Mouse (Mus musculus): Measurements from ENCODE around the gene Mdh2. TPM values are rescaled to one million over a fixed set of nuclear protein-coding genes. Genes with fewer than 3 reads are reported as not detected.

Mdh2 gene
- total RNA-seq, 2 experiments from 2014 or later, result 469 to 476 TPM

DNA sequence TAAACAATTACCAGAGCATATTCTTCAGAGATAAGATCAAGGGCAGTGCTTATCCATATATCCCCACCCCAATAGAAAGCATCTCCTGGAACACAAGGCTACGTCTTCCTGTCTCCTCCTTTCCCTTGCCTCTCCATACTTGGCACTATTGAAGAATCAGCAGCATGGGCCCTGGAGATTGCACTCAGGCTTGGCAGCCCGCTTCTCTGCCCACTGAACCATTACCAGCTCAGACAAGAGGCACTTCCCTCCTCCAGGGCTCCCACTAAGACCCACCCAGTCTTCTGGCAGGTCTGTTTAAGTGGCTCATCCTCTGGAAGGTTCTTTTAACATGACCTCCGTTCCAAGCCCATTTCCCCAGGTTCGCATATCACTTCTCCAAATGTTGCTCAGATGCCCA, 1.7 kb upstream of the Mdh2 start:
- DNase-seq (ENCODE audit: low spot score in 2 of 2), result no peak

GRCm38 (mm10) chr5:135777796-135778470, 347 bp upstream of the Mdh2 start, which contains the start of gene Styxl1:
TSS of gene Styxl1 (minus strand) at chr5:135778385.
- DNase-seq (ENCODE audit: low spot score in 2 of 2), result no peak

- DNase-seq (ENCODE audit: low spot score in 2 of 2), result no peak
These were observed 2.1 kb downstream of the Mdh2 start for GRCm38 (mm10) chr5:135780331-135780730.

GRCm38 (mm10) chr5:135782901-135783300, 4.6 kb downstream of the Mdh2 start:
- no peak for DNase-seq (ENCODE audit: low spot score in 2 of 2)

GRCm38 (mm10) chr5:135793996-135794858, 15.9 kb downstream of the Mdh2 start:
- DNase-seq (ENCODE audit: low spot score in 2 of 2), result peak; percentile 95 to 98

- no peak for DNase-seq (ENCODE audit: low spot score in 2 of 2)
These were observed 16.5 kb downstream of the Mdh2 start for GRCm38 (mm10) chr5:135794859-135795181.

DNA sequence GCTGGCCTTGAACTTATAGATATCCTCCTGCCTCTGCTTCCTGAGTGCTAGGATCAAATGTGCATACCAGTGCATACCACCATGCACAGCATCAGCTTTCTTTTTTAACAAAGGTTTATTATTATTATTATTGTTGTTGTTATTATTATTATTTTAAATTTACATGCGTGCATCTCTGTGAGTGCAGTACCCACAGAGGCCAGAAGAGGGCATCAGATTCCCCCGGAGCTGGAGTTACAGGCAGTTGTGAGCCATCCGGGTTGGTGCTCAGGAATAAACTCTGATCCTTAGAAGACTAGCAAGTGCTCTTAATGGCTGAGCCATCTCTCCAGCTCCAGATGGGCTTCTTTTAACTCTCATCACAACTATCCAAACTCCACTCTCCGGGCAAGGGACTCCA, 21.5 kb downstream of the Mdh2 start:
- DNase-seq (ENCODE audit: low spot score in 2 of 2), result peak; percentile 48 to 54

GRCm38 (mm10) chr5:135800927-135801326, 22.6 kb downstream of the Mdh2 start:
- no peak for DNase-seq (ENCODE audit: low spot score in 2 of 2)

- DNase-seq (ENCODE audit: low spot score in 2 of 2), result no peak
These were observed 24.4 kb downstream of the Mdh2 start for GRCm38 (mm10) chr5:135802641-135803040.

GRCm38 (mm10) chr5:135803135-135803534, 24.9 kb downstream of the Mdh2 start:
- DNase-seq (ENCODE audit: low spot score in 2 of 2), result no peak

DNA sequence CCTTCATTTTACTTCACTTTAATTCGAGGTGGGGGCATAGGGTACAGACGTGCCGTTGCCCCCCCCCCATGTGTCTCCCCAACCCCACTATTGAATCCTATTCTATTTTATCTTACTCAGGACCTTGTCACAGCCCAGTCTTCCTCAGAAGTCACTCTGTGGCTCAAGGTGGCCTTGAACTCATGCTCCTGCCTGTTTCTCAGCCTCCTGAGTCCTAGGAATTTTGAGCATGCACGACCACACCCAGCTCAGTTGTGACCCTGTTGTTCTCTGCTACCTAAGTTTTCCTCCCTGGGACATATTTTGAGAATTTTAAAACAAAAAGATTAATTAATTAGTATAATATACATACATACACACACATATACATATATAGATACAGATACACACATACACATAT, 25.4 kb downstream of the Mdh2 start:
- no peak for DNase-seq (ENCODE audit: low spot score in 2 of 2)

GRCm38 (mm10) chr5:135804735-135805134, 26.5 kb downstream of the Mdh2 start:
- no peak for DNase-seq (ENCODE audit: low spot score in 2 of 2)

GRCm38 (mm10) chr5:135806555-135807262, 28.4 kb downstream of the Mdh2 start, which contains the start of gene Srrm3:
TSS of gene Srrm3 (plus strand) at chr5:135806890.
- DNase-seq (ENCODE audit: low spot score in 2 of 2), result peak; percentile 97 to 98

DNA sequence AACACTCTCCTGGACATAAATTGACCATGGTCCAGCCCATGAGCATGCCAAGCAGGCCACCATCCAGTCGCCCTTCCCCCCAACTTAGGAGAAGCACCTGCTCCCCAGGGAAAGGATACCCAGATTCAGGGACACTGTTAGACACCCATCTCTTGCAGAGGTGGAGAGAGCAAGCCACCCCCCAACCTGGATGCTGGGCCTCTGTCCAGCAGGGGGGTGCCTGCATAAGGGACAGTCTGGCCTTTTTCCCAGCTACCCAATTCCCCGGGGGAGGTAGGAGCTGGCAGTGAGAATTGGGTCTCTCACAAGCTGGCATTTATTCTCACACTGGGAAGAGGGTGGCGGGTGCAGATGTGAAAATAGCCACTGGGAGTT, 29.0 kb downstream of the Mdh2 start:
- peak; percentile 30 to 43 for DNase-seq (ENCODE audit: low spot score in 2 of 2)

DNA sequence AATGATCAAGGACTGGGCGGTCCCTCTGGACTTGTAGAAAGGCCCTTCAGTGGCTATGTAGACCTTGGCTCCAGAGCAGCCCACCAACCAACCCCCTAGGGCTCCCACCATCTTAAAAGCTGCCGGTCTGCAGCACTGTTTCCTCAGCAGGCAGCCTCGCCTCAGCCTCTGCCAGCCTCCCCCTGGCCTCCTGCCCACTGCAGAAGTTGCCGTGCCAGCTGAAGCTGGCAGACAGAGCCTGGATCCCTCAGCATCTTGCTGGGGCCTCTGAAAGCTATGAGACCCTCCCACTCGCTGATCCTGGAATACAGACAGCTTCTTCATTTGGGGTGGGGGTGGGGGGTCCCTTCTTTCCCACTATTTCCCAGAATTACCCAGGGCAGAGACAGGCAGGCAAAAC, 34.7 kb downstream of the Mdh2 start:
- peak; percentile 74 to 85 for DNase-seq (ENCODE audit: low spot score in 2 of 2)

GRCm38 (mm10) chr5:135818491-135818890, 40.2 kb downstream of the Mdh2 start:
- no peak for DNase-seq (ENCODE audit: low spot score in 2 of 2)

DNA sequence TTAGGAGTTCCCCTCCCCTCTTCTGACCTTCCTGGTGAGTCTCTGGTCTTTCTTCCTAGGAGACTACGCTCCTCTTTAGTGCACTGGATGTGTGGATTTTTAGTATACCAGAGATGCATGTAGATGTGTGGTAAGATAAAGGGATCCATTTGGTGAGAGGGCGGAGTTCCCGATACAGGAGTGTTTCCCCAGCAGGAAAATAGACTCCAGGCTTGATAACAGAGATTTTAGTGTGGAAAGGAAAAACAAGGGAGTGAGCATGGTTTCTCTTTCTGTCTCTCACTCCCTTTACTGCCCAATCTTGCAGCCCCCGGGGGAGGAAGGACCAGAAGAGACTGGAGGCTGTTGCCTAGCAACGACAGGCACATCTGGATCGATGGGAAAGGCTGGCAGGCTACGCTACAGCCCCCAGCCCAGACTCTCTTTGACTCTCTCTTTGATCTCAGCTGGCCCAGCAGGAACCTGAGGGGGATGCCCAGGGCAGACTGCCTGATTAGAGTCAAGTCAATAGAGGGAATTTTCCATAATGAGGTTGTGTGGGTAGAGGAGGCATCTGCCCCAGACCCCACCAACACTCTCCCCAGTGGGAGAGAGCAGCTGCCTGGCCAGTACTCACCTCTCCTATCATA, 44.1 kb downstream of the Mdh2 start:
- DNase-seq (ENCODE audit: low spot score in 2 of 2), result peak; percentile 20 to 23

GRCm38 (mm10) chr5:135824517-135824916, 46.2 kb downstream of the Mdh2 start:
- no peak for DNase-seq (ENCODE audit: low spot score in 2 of 2)

DNA sequence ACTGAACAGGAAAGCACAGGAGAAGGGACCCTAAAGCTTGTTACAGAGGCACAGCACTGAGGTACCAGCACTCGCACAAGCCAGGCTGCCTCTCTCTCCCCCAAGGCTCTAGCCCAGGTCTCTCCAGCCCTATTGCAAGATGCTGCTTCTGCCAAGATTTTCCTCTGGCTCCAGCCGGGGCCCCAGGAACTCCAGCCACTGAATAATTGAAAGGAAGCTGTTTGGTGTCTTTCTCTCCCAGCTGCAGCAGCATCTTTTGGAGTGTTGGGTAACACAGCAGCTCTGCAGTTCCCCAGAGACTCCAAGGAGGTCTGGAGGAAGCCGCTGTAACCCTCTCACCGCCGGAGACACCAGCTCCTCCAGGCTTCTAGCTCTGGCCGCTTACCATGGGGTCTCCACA, 47.9 kb downstream of the Mdh2 start:
- no peak for DNase-seq (ENCODE audit: low spot score in 2 of 2)

- DNase-seq (ENCODE audit: low spot score in 2 of 2), result no peak
These were observed 51.1 kb downstream of the Mdh2 start for GRCm38 (mm10) chr5:135829381-135829780.

DNA sequence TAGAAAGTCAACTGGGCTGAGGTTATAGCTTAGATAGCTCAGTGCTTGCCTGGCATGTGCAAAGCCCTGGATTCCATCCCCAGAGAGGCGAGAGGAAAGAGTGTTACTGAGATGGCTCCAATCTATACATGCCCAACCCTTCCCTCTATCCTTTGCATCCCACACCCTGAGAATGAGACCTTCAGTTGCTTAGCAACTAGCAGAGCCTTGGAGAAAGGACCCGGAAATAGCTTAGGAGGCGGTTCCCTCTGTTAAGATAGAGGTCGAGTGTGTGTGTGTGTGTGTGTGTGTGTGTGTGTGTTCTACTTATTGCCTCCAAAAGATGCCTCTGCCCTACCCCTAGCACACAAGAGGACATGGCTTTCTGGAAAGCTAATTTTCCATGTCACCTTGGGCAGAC, 54.4 kb downstream of the Mdh2 start:
- no peak for DNase-seq (ENCODE audit: low spot score in 2 of 2)
